Mouse (Mus musculus) left cerebral cortex, adult 2 months (tissue): ENCODE measurements around the gene Edn2. TPM values are rescaled to one million over a fixed set of nuclear protein-coding genes. Genes with fewer than 3 reads are reported as not detected.

Source experiments
- DNase-seq, 2 experiments: peaks; one replicate each; pipeline ENCODE4 v3.0.0; 2021 to 2022; ENCODE audit warnings: low spot score in 2 of 2, mixed read lengths in 1 of 2; ENCODE audit errors: extremely low spot score in 1 of 2
- H3K27ac ChIP-seq: fragments of 200-600 bp; 2 replicates; pipeline ENCODE4 v1.8.1; 2022
- H3K4me3 ChIP-seq: fragments of 200-600 bp; 2 replicates; pipeline ENCODE4 v1.8.1; 2022
- CTCF ChIP-seq: fragments of 200-600 bp; IDR thresholded peaks from 2 replicates; pipeline ENCODE4 v1.8.1; 2022; ENCODE audit warnings: antibody characterized with exemption, mild to moderate bottlenecking, moderate library complexity
- intact Hi-C: fragments of 180-260 bp; cut with DNase I; formaldehyde crosslinking; loops from one replicate; pipeline ENCODE4 v1.15.1; 2025
- total RNA-seq, 2 experiments: library from RNA; stranded (reverse); gene quantifications; 2 replicates each; pipeline ENCODE4 v1.2.3; 2021

Edn2 gene
- total RNA-seq, 2 experiments from 2014 or later, result not detected

GRCm38 (mm10) chr4:120216883-120217282 lies 55.9 kb downstream of the Edn2 start:
- H3K27ac ChIP-seq, result no peak overlapping the region
- no peak for DNase-seq
- intact Hi-C loops, result no loop called here
- TF ChIP-seq CTCF, result no peak
- no peak overlapping the region for H3K4me3 ChIP-seq

Other genes with a start within 250 kb of the Edn2 start
- not detected for gene AL607142.1, start 96.2 kb upstream of the Edn2 start, total RNA-seq
- gene Foxo6, start 126.1 kb downstream of the Edn2 start, total RNA-seq, result 10 to 100 TPM; 11.3 to 17.1 TPM
- 10 to 100 TPM; 82.9 to 91.5 TPM for gene Scmh1, start 244.1 kb downstream of the Edn2 start, total RNA-seq